Mouse (Mus musculus) embryo, embryonic 10.5 days (tissue): ENCODE measurements around the gene Cryz.
A peak's percentile ranks its signal among the peaks of the same experiment; 100 is the strongest.
"Not testable (repeated sequence)": the region's sequence is repeated elsewhere in the genome, so short reads cannot be mapped to it uniquely, and the experiment has no call there.

Experiments used
- DNase-seq: peaks from one replicate; pipeline ENCODE4 v3.0.0-alpha.2; 2015; ENCODE audit warnings: low spot score

Gene Cryz

DNA sequence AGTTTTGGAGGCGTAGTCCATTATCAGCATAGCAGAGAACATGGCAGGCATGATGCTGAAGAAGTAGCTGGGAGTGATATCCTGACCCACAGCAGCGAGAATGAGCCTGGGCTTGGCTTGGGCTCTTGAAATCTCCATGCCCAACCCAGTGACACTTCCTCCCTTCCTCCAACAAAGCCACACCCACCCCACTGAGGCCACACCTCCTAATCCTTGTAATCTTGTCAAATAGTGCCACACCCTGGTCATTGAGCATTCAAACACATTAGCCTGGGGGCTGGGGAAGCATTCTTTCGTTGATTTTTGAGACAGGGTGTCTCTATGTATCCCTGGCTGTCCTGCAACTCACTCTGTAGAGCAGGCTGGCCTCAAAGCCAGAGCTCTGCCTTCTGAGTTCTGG is 15.4 kb downstream of the Cryz start:
- DNase-seq = no peak

DNA sequence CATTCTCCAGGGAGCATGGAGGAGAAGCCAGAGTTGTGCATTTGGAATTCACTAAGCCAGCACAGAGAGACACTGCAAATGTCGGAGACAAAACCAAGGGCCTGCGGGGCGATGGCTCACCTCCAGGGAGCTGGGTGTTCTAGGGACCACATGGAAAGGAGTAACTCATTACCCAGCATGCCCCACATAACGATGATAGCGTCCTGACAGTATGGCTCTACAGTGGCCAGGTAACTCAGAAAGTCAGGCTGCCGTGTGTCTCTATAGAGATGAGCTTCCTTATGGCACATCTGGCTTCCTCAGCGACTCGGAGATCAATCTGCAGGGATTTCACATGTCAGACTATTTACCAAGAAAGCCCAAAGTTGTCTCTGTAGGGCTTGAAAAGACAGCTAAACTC is 18.3 kb downstream of the Cryz start:
- no peak for DNase-seq

DNA sequence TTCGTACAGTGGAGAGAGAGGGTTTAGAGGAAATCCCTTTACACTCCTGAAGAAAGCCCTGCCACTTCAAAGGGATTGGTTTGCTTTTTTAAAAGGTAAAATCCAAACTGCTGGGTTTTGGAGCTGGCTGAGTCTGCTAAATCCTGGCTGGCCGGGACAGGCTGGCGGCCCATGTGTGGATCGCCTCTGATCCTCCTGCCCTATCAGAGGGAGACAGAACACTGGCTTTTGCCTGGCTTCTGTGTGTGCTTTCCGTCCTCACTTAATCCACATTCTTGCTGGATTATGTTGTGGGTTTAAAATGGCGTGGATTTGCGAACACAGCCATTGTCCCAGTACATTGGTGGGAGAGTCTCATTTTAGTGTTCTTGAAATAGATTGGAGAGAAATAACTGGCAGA is 18.8 kb downstream of the Cryz start:
- DNase-seq = no peak

DNA sequence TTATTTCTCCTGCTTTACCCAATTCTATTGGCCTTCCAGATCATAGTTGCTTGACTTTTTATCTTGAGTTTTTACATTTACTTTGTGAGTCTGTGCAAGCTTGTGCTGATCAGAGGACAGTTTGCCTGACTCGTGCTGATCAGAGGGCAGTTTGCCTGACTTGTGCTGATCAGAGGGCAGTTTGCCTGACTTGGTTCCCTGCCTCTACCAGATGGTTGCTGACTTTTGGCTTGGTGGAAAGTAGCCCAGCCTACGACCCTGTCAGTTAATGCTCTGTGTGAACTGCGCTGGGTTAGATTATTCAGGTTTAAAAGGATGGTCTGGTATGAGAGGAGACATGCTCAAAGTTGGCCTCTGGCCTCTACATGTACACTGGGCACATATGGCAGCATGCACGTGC is 19.6 kb downstream of the Cryz start:
- DNase-seq = no peak

DNA sequence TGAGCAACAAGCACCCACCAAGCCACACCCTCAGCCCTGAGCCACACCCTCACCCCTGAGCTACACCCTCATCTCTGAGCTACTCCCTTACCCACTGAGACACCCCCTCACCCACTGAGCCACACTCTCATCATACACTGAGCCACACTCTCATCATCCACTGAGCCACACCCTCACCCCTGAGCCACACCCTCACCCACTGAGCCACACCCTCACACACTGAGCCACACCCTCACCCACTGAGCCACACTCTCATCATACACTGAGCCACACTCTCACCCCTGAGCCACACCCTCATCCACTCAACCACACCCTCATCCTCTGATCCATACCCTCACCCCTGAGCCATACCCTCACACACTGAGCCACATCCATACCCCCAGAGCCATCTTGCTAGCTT is 31.8 kb downstream of the Cryz start:
- no peak for DNase-seq

DNA sequence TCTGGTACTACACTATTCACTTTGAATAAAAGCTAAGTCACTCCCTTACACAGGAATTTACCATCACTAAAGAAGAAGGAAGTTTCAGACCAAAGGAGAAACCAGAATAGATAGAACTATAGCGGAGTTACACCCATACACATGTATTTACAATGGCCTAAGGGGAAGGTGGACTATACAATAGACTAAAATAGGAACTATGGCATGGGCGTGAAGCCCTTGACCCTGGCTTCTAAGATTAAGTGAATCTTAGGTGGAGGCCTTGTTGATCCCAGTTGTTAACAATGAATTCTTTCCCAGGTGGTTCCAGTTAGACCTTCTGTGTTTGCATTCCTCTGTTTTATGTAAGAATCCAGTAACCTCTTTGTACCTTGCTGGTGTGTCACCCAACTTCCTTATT is 34.8 kb downstream of the Cryz start:
- DNase-seq = not testable (repeated sequence)

DNA sequence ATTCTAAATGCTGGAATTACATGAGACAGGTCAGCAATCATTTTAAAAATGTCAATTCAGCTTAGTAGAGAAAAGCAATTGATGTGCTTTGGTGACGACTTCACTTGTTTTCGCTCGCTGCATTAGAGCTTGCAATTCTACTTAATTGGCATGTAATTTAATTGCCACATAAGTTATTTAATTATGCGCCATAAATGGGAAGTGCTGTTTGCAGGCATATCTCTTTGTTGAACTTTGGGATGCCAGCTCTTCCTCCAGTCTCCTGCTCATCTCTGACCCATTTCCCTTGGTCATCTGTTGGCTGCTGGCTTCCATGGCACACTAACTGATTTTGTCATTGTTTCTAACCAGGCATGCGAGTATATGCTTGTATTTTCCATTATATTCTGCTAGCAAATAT is 36.6 kb downstream of the Cryz start:
- no peak for DNase-seq

DNA sequence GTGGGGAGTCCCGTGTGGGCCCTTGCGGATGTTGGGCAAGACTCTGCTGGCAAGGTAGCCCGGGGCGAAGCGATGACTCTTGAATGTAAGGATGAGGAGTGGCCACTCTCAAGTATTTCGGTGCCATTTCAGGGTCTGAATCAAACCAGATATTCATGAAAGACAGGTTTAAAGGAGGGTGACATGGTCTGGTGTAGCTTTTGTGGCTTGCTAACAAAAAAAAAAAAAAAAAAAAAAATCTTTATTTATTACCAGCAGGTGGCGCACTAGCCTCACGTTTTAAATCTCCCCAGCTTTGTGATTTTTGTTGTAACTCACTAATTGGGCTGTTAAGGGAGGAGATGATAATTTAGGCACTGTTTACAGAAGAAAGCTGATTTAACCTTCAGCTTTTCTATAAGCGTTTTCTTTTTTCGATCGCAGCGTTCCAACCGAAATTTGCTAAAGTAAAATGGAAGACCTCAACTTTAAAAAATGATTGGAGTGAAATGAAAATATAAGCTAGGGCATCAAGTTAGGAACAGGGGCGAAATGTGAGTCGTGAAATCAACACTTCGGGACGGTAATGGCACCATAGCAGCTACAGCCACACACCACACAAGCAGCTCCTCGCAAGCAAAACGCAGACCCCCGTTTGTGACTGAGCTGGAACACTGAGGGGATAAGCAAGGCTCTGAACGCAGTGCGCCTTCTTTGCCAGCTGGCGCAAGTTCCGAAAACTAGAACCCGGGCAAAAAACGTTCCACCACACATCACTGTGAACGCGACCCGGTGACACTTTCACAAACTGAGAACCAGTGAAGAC is 50.3 kb downstream of the Cryz start:
- DNase-seq = peak; percentile 68

DNA sequence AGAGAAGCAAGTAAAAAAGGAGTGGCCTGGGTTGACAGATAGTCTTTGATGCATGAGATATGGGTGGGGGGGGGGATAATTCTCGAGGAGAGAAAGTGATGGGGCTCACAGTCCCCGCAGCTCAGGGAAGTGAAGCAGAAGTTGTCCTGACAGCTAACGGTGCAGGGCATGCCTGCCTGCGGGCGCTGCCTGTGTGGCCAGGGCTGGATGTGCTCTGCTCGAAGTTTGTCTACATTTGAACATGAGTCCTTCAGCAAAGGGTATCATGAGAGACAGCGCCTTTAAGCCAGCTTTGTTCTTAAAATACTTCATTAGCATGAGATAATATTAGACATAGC is 50.9 kb downstream of the Cryz start:
- no peak for DNase-seq

DNA sequence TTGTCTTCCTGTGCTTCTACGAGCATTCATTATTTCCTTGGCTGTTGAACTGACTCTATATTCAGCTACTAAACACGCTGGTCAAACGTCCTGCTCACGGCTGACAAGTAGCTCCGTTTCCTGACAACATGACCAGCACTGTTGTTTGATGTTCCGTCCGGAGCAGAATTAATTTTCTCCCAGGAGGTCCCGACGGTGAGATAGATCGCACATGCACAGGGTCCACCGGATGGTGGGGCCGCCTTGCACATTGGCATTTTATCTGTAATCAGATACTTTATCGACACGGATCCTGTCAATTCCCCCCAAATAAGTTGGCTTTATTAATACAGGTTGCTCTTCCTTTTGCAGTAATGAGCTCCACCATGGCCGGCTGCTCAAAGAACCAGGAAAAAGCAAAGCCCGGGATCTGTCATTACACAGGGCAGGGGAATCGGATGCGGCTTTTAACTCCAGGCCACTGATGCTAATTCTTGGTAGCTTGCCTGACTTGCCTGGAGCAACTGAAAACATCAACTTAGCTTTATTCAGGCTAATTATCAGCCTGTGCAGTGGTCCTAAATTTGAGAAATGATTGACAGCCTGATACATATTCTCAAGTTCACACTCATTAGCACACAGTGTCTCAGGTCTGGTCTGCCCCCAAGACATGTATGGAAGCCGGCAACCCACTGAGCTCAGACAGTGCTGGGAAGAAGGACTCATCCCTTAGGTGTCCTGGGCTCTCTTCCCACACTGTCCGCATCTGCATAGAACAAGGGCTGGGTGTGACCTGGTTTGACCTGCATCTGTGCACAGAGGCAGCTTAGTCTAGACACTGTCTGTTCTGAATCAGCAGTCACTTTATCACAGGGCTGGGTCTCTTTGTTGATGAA is 53.1 kb downstream of the Cryz start:
- DNase-seq = peak; percentile 32

DNA sequence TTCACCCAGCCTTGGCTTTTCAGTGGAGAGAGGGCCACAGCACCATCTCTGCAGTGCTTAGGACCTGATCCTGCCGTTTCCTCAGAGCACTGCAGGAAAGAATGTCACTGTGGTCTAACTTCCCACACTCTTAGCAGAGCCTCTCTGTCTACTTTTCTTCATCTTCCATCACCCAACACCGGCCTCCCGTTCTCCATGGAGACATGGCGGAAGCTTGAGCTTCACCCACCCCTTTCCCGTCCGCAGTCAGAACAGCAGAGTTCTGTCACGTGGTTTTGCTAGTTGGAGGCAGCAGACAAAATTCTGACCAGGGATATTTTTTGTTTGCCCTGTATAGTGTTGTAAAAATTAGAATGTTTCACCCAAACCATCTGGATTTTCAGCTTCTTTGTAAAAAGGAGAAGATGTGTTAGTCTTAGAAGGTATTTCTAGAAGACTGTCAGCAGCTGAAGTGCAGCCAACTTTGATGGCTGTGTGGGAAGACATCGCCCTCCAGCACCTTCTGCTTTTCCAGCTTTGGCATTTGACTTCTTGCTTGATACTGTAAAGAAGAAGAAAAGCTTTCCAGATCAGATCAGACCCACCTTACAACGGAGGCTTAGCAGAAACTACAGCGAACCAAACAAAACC is 54.8 kb downstream of the Cryz start:
- DNase-seq = no peak

DNA sequence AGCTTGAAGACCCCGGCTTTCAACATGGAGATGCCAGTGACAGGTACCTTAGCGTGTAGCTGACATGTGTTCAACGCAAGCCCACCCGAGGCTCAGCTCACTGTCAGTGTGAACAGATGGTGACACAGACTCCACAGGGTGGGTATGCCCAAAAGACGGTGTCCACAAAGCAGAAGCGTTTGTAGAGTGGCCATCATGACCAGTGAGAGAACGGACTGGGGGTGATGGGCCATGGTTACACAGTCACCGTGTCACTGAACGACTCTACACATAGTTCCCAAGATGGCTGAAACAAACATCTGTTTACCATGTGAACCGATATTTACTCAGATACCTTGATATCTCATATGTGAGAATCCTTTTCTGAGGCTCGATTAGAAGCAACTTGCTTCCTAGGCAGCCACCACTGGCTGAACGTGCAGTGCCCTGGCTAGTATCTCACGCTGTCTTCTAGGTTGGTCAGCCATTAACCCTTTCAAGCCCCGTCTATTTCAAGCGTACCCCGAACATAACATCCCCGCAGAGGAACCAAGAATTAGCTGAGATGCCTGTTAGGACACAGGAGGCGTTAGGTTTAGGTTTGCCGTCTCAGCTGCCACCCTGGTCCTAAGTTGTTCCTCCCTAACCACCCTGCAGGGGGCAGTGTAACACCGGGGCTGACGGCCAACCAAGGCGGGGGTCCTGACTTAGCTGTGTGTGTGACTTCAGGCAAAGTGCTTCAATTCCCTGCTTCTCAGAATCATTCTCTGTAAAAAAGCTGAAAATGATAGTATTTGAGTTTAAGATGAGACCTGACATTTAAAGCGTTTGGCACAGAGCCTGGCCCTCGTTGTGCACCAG is 56.3 kb downstream of the Cryz start:
- DNase-seq = peak; percentile 84

DNA sequence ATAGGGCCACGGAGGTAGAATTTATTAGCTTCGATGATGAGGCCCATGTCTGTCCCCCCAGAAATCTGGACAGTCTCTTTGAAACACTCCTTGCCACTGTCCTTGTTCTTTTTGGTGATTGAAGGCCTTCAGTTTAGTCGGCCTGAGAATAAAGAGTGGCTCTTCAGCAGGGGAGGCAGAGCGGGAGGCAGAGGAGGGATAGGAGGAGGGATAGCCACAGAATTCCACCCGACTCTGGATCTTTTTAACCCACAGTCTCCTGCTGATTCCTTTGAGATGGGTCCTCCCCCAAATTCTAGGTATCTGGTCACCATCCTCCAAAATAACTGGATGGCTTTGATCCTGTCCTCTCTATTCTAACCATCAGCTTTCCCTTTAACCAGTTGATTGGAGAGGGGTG is 56.9 kb downstream of the Cryz start:
- no peak for DNase-seq

DNA sequence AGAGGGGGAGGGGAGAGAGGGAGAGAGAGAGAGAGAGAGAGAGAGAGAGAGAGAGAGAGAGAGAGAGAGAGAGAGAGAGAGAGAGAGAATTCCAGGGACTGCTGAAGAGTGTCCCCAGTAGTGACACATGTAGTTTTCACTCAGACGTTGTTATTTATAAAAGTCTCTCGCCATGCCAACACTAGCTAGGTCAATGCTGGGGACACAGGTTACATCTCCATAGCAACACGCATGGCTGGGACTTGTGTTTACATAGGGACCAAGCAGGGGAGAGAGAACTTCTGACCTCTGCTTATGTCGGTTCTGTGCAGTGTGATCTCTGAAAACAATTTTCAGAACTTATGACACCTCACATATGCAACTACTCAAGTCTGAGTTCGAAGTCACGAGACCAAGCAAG is 57.8 kb downstream of the Cryz start:
- peak; percentile 31 for DNase-seq

DNA sequence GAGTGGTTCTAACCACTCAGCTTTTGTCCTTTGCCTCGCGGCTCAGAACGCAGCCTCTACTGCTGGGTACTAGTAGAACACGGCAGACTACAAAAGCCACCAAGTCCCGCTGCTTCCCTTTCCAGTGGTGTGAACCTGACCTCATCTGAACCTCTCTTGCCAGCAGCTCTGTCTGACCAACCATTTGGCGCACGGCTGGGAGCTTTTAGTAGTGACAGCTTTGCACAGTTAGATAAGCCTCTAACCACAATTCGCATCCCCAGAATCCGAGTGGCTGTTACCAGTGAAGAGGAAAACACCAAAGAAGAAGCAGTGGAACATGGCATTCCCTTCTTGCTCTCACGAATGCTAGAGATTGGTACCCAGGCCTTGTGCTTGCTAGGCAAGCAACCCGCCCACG is 58.4 kb downstream of the Cryz start:
- DNase-seq = no peak

DNA sequence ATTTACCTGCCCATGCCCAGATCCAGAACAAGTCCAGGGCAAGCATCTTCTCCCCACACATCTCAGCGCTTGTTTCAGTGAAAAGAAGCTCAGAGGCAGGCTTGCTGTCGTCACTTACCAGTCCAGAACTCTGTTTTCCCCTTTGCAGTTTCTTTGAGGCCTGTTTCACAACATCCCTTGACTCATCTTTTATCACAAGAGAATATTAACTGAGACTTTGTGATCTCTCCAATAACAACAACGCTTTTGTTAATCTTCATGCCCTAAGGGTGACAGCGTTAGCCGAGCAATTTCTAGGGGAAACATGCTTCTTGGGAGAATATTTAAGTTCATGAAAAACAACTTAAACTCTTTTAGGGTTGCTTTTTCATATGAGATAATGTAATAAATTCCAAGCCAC is 59.2 kb downstream of the Cryz start:
- no peak for DNase-seq

DNA sequence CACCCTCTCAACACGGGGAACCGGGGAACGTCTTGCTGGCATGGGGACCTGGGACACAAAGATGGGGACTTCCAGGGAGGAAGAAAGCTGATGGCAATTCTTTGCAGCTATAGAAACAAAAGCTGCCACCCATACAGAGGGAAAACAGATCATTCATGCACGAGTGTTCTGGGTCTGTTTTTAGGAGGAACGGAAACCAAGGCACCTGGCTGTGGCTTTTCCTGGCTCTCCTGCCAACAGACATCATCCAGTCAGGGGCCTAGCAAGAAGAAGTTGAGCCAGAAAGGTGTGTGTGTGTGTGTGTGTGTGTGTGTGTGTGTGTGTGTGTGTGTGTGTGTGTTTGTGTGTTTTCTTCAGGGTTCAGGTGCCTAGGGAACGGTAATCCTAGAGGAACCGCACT is 67.0 kb downstream of the Cryz start, which contains the start of gene Erich3:
Gene Erich3 (plus strand): TSS at position 315 of the 400 bp plus-strand sequence.
- no peak for DNase-seq

DNA sequence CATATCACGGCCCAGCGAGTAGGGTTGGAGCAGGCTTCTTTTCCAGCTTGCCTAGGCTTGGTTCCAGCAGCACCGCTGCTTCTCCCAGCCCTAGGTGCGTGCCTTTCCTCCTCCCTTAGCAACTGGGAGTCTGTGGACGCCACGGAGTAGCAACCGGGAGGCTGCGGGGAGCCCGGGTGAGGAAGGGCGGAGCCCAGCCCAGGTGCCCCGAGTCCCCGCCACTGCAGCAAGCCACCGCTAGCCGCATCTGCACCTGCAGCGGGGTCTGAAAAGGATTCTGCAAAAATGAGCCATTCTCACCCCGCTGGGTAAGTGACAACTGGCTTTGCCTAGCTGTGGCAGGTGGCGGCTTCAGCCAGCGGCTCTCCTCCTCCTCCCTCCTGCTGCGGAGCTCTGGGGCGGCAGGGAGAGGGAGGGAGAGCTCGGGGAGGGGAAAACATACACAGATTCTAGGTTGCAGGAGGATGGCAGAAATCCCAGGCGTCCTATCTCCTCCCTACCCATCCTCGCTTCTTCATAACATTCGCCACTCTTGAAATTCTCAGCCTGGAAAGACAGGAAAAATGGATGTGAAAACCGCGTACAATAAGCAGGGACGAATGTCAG is 67.6 kb downstream of the Cryz start:
- DNase-seq = peak; percentile 27

DNA sequence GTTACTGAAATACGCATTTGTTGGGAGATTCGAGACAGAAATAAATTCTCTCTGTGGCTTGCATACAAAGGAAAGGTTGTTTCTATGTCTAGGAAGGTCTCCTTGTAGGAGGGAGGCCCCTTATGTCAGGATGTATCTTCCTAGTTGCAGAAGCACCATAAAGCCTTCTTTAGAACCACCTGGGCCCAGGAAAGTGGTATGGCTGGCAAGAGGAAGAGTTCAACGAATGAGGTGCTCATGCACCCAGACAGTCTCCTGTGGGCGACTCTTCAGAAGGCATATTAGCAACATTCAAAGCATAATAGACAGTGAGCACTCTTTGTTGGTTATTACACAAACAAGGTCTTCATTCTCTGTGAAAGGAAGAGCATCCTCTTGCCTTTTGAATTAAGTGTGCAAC is 68.1 kb downstream of the Cryz start:
- no peak for DNase-seq

DNA sequence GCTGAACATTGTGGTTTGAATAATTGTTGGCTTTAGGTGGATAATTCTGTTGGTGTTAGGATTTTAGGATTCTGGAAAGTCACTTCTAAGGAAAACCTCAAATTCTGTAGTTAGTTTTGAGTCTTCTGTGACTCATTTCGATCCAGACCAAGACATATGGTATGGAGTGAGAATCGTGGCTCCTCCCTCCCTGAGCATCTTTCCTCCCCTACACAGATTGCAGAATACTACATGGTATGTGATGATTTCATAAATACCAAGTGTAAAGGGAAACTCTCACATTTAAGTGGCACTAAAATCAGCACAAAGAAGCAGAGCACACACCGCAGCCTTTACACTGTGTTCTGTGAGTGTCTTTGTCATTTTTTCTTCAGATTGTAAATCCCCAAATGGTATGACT is 72.0 kb downstream of the Cryz start:
- DNase-seq = no peak

DNA sequence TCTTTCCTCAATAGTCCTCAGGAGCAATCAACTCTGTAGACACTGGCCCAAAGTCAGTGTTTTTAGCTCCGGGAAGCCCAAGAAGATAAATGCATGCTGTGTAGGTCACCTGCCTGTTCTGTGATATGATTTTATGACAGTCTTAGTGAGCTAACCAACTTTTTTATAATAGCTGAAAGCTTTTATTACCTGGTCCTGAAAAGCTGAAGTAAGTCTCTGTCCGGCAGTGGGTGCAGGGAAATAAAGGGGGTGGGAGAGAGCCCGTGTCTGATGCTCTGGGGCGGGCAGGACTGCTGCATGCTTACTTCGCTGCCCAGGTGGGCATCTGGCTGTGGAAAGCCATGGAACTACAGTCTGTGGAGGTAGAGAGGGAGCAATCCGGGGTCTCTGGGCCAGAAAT is 74.1 kb downstream of the Cryz start:
- no peak for DNase-seq

DNA sequence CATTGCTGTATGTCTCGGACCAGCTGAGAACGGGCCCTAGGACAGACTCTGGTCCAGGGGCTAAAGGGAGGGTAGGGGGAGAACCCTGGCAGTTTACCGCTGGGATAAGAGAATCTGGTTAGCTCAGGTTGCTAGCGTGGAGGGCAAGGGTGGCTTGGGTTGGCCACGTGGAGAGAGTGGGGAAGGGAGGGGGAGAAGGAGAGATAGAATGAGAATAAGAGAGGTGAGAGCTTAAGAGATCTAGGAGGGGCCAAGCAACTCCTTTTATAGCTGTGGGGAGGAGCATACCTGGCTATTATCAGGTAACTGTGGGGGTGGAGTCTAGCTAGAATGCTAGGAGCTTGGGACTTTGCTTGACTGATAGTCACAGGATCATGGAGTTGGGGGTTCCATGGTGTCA is 74.5 kb downstream of the Cryz start:
- DNase-seq = no peak
